Mouse (Mus musculus) megakaryocyte, embryonic 14.5 days (primary cell): ENCODE measurements around the gene Trhr2.

ENCODE experiments used
- FLI1 ChIP-seq: IDR thresholded peaks from 2 replicates; pipeline ENCODE4 v1.6.1; 2012; ENCODE audit warnings: low read length, inconsistent platforms, mixed read lengths
- GATA1 ChIP-seq: IDR thresholded peaks from 3 replicates; pipeline ENCODE4 v1.6.1; 2012; ENCODE audit warnings: mixed read lengths, low read length, inconsistent platforms, borderline replicate concordance

DNA sequence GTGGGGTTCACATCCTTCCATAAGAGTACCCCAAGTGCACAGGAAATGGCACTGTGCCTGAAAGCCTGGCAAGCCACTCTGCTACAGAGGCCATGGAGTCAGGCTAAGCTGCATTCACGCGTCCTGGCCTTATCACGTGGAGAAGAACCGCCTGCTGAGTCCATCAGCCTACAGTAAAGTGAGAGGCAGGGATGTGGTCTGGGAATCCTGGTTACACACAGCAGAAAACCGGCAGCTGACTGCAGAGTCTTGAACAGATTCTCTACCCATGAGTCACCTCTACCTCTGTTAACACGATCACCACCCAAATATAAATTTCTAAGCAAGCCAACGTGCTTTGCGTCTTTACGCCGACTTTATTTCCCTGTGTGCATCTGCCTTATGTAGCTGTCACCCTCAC is 7.9 kb upstream of the Trhr2 start:
- TF ChIP-seq GATA1 = no peak
- no peak for TF ChIP-seq FLI1
